Mouse (Mus musculus) layer of hippocampus, adult 2 months (tissue): ENCODE data around the gene Sec31a. TPM values are rescaled to one million over a fixed set of nuclear protein-coding genes. Genes with fewer than 3 reads are reported as not detected.
A peak's percentile ranks its signal among the peaks of the same experiment; 100 is the strongest.

Experiments used
- DNase-seq, 2 experiments: peaks; one replicate each; pipeline ENCODE4 v3.0.0; 2022; ENCODE audit warnings: low spot score in 2 of 2
- H3K27ac ChIP-seq: fragments of 200-600 bp; 2 replicates; pipeline ENCODE4 v1.8.1; 2022
- H3K4me3 ChIP-seq: fragments of 200-600 bp; 2 replicates; pipeline ENCODE4 v1.8.1; 2022; ENCODE audit warnings: mild to moderate bottlenecking
- CTCF ChIP-seq: fragments of 200-600 bp; conservative IDR thresholded peaks from 2 replicates; pipeline ENCODE4 v1.8.1; 2022; ENCODE audit warnings: antibody characterized with exemption, mild to moderate bottlenecking, moderate library complexity
- long read RNA-seq, 2 experiments: library from polyadenylated mRNA; stranded (forward); transcript quantifications; one replicate each; pipeline ENCODE4 v2.0.0; 2021; ENCODE audit warnings: borderline mapping rate in 2 of 2
- total RNA-seq, 2 experiments: library from RNA; stranded (reverse); gene quantifications; 2 replicates each; pipeline ENCODE4 v1.2.3; 2021

The Sec31a gene
- 100 to 1,000 TPM; 103 to 106 TPM for total RNA-seq
- long read RNA-seq, experiment 1, partial matches to known transcripts = 15 of 106 reads
- long read RNA-seq, experiment 1, other reads (novel, unspliced or antisense) = 90 of 106 reads
- long read RNA-seq, experiment 2, partial matches to known transcripts = 16 of 138 reads
- long read RNA-seq, experiment 2, other reads (novel, unspliced or antisense) = 122 of 138 reads

DNA sequence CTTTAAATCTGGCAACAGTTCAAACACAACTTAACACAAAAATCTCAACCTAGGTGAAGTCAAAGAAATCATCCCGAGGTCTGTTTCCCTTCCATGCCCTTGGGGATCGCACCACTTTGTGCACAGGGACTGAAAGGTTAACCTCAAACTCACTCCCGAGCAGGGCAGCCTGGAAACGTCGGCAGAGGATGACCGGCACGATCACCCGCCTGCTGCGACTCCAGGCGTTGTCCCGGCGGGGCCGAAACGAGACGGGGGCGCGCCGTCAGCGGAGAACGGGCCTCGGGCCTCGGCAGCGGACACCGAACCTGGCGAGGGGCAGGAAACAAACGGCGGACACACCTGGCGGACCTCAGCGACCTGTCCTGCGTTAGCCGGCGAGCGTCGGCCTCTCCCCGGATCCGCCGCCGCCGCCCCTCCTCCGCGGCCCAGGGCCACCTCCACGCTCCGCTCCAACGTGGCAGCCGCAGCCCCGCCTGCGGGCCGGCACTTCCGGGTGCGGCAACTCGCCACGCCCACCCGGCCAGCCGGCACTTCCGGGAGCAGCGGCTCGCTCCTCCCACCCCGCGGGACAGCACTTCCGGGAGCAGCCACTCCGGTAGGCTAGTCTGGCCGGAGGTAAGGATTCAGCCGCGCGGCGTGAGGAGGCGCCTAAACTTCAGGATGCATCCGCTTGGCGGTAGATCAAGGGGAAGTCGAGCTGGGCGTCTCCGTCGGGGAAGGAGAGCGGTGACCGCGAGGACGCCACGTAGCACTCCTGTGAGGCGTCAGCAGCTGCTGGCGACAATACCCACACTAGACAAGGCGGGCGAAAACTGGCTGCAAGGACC lies at the start of gene Sec31a:
Gene Sec31a, minus strand, starts transcription at position 474 of the 830 bp plus-strand sequence.
- DNase-seq = peak; percentile 97 to 98
- Histone ChIP-seq H3K27ac (peak within 1 kb of the TSS; percentile 93), H3K4me3 (peak within 1 kb of the TSS; percentile 87)
- peak; percentile 44 for TF ChIP-seq CTCF

DNA sequence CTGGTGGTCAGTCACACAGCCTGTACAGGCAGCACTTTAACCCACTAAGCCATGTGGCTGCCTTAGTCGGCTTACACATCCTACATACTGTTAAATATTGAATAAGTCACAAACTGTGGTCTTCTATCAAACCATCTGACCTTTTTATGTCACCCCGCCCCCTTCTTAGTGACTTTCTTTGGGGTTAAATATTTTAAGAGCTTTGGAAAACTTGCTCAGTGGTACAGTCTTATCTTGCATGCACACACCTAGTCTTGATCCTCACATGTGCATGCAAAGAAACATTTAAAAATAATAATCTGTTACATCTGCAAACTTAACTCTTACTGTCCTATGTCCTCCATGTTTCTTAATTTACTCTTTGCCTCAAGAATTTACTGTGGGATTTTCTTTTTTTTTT lies 46.3 kb upstream of the Sec31a start:
- TF ChIP-seq CTCF = no peak
- no peak for DNase-seq
- Histone ChIP-seq H3K27ac (no peak overlapping the region), H3K4me3 (no peak overlapping the region)

DNA sequence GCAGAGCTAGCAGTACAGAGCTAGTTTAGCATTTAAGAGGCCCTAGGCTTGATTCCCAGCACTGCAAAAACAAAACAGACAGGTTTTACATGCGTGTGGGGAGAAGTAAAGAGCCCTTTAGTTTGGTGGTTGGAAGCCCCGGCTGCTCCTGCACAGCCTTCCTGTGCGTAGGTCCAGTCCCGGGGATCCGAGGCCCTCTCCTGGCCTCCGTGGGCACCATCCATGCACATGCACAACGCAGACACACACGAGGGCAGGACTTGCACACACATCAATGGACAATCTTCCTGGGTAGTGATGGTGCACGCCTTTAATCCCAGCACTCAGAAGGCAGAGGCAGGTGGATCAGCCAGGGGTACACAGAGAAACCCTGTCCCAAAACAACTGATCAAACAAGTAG lies 45.5 kb upstream of the Sec31a start:
- no peak for TF ChIP-seq CTCF
- no peak overlapping the region for H3K4me3 ChIP-seq

DNA sequence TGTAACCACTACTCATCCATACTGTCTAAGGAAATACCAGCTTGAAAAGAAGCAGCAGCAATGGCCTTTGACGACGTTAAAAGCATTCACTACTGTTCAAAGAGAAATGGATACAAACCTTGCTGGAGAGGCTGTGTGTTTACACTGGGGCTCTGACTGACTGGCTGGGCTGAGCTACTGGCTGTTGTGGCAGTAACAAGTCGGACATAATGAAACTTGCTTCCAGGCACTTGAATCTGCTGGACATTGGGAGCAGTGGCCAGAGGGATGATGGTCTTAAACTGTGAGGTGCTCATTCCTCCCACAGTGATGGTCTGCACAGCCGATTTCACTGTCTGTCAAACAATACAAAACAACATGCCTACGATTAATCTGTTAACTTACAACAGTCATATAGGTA lies 43.4 kb upstream of the Sec31a start:
- no peak for TF ChIP-seq CTCF
- no peak for DNase-seq
- H3K4me3 ChIP-seq = no peak overlapping the region
- no peak overlapping the region for H3K27ac ChIP-seq

More for the DNA sequence above, 45.5 kb upstream of the Sec31a start:
- no peak for DNase-seq
- H3K27ac ChIP-seq = no peak overlapping the region

DNA sequence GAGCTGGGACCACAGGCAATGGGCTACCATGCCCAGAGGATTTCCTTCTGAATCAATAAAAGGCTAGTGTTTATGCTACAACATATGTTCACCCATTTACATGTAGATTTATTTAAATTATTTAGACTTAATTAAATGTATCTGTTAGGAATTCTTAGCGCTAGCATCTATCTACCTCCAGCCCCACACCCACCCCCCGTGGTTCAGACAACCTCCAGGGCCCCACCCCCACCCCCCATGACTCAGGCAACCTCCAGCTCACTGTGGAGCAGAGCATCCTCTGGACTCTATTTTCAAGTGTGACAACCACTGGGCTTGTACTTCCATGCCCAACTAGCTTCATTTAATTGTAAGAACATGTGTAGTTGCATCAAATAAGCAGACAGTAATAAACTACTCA lies 35.8 kb upstream of the Sec31a start:
- DNase-seq = no peak
- Histone ChIP-seq H3K27ac (no peak overlapping the region), H3K4me3 (no peak overlapping the region)
- TF ChIP-seq CTCF = no peak

DNA sequence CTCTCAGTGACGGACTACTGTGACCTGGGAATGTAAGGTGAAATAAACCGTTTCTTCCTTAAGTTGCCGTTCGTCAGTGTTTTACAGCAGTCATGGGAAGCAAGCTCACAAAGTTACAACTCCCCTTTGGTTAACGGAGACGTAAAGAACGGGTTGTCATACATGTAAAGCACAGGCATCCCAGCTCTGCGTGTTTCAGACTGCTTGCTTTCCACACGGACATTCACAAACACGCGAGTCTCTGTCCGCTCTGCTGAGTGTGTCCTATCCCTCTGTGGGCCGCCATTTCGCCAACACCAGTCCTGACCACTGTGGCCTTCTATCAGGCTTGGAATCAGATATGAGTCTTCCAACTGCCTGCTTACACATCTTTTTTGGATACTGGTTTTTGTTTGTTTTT lies 22.8 kb upstream of the Sec31a start:
- no peak for DNase-seq
- TF ChIP-seq CTCF = no peak
- Histone ChIP-seq H3K4me3 (no peak overlapping the region), H3K27ac (no peak overlapping the region)

DNA sequence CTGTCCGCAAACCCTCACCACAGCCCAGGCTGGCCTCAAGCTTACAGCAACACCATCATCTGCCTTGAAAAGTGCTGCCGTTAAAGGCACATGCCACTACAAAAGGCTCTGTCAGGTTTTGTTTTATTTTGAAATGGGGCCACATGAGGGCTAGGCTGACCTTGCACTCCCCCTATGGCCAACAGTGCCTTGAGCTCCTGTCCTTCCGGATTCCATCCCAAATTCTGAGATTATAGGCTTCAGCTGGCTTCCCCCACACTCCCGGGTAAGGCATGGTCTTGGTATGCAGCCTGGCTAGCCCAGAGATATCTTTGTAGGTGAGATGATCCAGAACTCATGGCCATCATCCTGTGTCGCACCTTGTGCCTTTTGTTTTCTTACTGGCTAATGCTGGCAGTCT lies 21.9 kb upstream of the Sec31a start:
- TF ChIP-seq CTCF = no peak
- Histone ChIP-seq H3K27ac (no peak overlapping the region), H3K4me3 (no peak overlapping the region)
- no peak for DNase-seq

DNA sequence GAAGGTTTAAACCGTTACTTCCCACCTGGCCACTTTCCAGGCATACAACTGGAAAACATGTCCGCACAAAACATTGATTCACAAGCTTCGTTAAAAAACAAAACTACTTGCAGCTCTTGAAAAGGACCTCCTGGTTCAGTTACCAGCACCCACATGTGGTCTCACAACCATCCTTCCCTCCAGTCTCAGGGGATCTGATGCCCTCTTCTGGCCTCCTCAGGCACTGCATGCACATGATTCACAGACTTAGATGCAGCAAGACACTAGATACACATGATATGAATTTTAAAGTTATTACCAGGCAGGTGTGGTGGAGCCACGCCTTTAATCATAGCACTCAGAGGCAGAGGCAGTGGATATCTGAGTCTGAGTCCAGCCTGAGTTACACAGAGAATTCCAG lies 21.1 kb upstream of the Sec31a start:
- Histone ChIP-seq H3K4me3 (no peak overlapping the region), H3K27ac (no peak overlapping the region)
- TF ChIP-seq CTCF = peak; percentile 41
- no peak for DNase-seq

DNA sequence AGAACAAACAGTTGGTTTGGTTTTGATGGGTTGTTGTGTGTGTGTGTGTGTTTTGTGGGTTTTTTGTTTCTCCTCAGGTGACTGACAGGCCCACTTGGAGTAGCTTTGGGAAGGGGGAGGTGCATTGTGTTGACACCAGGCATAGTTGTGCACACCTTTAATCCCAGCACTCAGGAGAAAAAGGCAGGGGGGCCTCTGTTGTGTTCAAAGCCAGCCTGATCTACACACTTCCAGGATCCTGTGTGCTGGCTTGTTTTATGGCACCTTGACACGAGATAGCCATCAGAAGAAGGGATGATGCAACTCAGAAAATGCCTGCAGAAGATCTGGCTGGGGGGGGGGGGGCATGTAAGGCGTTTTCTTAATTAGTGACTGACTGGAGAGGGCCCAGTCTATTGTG lies 14.9 kb upstream of the Sec31a start:
- DNase-seq = no peak
- Histone ChIP-seq H3K27ac (no peak overlapping the region), H3K4me3 (no peak overlapping the region)
- no peak for TF ChIP-seq CTCF

DNA sequence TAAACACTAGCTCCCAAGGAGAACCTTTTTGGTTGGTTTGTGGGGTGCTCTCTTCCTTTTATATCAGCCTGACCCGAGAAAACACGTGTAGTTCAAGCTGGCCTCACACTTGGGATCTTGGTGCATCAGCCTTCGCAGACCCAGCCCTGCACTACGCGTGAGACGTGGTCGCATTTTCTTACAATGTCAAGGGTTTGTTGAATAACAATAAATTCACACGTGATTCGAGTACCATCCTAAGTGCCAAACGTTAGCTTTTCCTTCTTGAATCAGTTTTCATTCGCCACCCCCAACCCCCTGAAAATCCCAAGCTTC lies 14.0 kb upstream of the Sec31a start:
- Histone ChIP-seq H3K4me3 (peak overlapping the region; percentile 80), H3K27ac (peak overlapping the region; percentile 93)
- no peak for DNase-seq
- no peak for TF ChIP-seq CTCF

DNA sequence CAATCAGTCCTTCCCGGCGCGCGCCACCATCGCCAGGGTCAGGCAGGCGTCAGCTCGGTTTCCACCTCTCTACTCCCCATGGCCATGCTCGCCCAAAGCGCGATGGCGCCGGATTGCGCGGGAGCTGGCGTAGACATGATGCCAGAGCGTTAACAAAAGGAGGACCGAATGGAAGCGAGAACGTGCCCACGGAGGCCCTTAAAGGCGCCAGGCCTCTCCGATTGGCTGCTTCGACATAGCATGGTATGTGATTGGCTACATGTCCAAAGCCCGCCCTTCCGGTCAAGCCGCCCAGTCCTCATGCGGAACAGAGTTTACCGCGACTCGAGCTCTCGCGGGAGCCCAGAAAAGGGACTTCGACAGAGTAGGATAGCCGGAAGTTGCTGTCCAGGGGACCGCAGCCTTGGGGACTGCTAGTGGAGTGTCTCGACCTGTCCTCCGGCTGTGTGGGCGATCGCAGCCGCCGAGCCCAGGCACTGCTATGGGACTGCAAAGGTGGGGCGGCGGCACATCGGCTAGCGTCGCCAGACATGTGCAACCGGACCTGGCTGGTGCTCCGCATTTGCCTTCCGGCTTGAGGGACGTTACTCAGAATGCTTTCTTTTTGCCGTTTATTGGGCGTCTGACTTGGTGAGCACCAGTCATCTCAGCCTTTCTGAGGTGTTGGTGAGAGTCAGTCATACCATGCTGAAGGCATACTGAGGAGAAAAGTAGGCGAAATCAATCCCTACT lies 13.5 kb upstream of the Sec31a start:
- no peak for TF ChIP-seq CTCF
- Histone ChIP-seq H3K27ac (peak overlapping the region; percentile 93), H3K4me3 (peak overlapping the region; percentile 80)
- DNase-seq = peak; percentile 90 to 95

DNA sequence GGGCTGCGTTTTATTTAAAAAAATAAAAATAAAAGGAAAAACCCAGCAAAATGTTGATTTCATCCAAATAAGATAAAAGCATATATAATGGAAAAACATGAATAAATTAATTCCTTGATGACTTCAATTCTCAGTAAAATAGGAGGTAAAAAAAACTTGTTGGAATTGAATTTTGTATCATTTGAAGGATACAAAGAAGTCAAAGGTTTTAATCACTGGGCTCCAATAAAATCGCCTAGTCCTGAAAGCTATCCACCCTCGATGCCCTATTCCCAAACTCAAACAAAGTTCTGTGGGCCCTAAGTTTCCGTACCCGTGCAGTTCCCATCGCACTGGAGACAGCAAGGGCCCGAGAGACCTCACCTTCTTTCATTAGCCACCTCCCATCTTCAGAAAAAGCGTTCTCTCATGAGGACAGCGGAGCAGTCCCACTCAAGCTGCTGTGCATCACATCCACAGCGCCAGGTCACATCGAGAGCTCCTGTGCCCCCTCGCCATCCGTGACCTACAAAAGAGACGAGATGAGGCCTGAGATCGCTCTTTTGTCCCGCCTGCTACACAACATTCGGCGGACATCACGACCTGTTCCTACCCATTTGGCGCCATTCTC lies 12.8 kb upstream of the Sec31a start:
- H3K4me3 ChIP-seq = peak overlapping the region; percentile 80
- DNase-seq = no peak
- TF ChIP-seq CTCF = no peak
- peak overlapping the region; percentile 93 for H3K27ac ChIP-seq
